Mouse (Mus musculus) lung, postnatal 4 days (tissue): ENCODE data around the gene Gas2l2.

ENCODE experiments used
- DNase-seq, 2 experiments: peaks; one replicate each; pipeline ENCODE4 v3.0.0; 2021

Gene Gas2l2

GRCm38 (mm10) chr11:83442596-83443267 lies 13.5 kb upstream of the Gas2l2 start:
- peak in 1 of 2 experiments; percentile 81 for DNase-seq

GRCm38 (mm10) chr11:83441235-83441634 lies 12.0 kb upstream of the Gas2l2 start:
- no peak for DNase-seq

- peak; percentile 89 for DNase-seq
Measured at GRCm38 (mm10) chr11:83440081-83441064, 11.1 kb upstream of the Gas2l2 start.

GRCm38 (mm10) chr11:83439426-83440060 lies 10.3 kb upstream of the Gas2l2 start:
- DNase-seq, result no peak

GRCm38 (mm10) chr11:83437377-83437776 lies 8.1 kb upstream of the Gas2l2 start, which contains the start of gene 1700020L24Rik:
Gene 1700020L24Rik (plus strand): TSS chr11:83437677.
- no peak for DNase-seq

GRCm38 (mm10) chr11:83432533-83432932 lies 3.3 kb upstream of the Gas2l2 start:
- no peak for DNase-seq

GRCm38 (mm10) chr11:83426964-83427363 lies 2.3 kb downstream of the Gas2l2 start:
- no peak for DNase-seq

GRCm38 (mm10) chr11:83424681-83425080 lies 4.6 kb downstream of the Gas2l2 start:
- peak; percentile 49 to 81 for DNase-seq

GRCm38 (mm10) chr11:83421305-83421704 lies 8.0 kb downstream of the Gas2l2 start:
- DNase-seq, result peak; percentile 59 to 77

GRCm38 (mm10) chr11:83420338-83420737 lies 8.9 kb downstream of the Gas2l2 start:
- DNase-seq, result no peak

GRCm38 (mm10) chr11:83418566-83418965 lies 10.7 kb downstream of the Gas2l2 start:
- no peak for DNase-seq

GRCm38 (mm10) chr11:83417708-83418107 lies 11.5 kb downstream of the Gas2l2 start:
- no peak for DNase-seq

- peak in 1 of 2 experiments; percentile 67 for DNase-seq
Measured at GRCm38 (mm10) chr11:83417080-83417479, 12.2 kb downstream of the Gas2l2 start.

GRCm38 (mm10) chr11:83410510-83410909 lies 18.7 kb downstream of the Gas2l2 start:
- DNase-seq, result no peak

- DNase-seq, result no peak
Measured at GRCm38 (mm10) chr11:83409792-83410291, 19.4 kb downstream of the Gas2l2 start.

- DNase-seq, result peak; percentile 14 to 37
Measured at GRCm38 (mm10) chr11:83409087-83409754, 20.0 kb downstream of the Gas2l2 start, which contains the start of gene Rasl10b. Gene Rasl10b (plus strand): TSS chr11:83409137.

GRCm38 (mm10) chr11:83408242-83408641 lies 21.0 kb downstream of the Gas2l2 start:
- no peak for DNase-seq

GRCm38 (mm10) chr11:83406391-83406790 lies 22.9 kb downstream of the Gas2l2 start:
- DNase-seq, result no peak

- DNase-seq, result no peak
Measured at GRCm38 (mm10) chr11:83403787-83404186, 25.5 kb downstream of the Gas2l2 start.

- DNase-seq, result no peak
Measured at GRCm38 (mm10) chr11:83398724-83399123, 30.5 kb downstream of the Gas2l2 start.

- DNase-seq, result no peak
Measured at GRCm38 (mm10) chr11:83397626-83398025, 31.6 kb downstream of the Gas2l2 start.

GRCm38 (mm10) chr11:83394802-83395439 lies 34.3 kb downstream of the Gas2l2 start:
- DNase-seq, result no peak
